Mouse (Mus musculus) adrenal gland, adult 10 weeks (tissue): ENCODE results near the gene Olfr9. TPM values are rescaled to one million over a fixed set of nuclear protein-coding genes. Genes with fewer than 3 reads are reported as not detected.

Source experiments
- polyA plus RNA-seq: library from polyadenylated mRNA; stranded (reverse); fragments of 350-450 nt; fragmentation: Illumina TruSeq; extraction: RNeasy Lipid Tissue Mini Kit (QIAGEN cat#74804); gene quantifications from one replicate; pipeline ENCODE4 v1.2.3, GENCODE M21; 2014; ENCODE audit warnings: low read depth, low replicate concordance

Gene Olfr9
- not detected for polyA plus RNA-seq

DNA sequence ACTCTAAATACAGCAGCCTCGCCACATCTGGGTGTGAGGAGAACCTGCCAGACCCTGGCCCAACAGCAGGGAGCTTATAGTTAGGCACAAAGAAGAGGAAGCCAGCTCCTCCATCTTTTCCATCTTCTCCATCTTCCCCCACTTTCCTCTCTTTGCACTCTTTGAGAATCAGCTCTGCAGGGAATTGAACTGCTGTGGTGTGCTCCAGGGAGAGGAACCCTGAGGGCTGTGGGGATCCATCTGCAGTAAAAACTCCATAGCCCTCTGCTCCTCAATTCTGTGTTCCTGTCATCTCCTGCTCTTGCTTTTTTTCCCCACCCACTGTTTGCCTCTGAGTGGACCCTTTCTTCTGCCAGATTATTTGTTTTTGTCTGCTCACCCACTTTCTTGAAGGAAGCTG lies at the start of gene Olfr9:
TSS of gene Olfr9 (plus strand) at position 301 of the 400 bp plus-strand sequence.

DNA sequence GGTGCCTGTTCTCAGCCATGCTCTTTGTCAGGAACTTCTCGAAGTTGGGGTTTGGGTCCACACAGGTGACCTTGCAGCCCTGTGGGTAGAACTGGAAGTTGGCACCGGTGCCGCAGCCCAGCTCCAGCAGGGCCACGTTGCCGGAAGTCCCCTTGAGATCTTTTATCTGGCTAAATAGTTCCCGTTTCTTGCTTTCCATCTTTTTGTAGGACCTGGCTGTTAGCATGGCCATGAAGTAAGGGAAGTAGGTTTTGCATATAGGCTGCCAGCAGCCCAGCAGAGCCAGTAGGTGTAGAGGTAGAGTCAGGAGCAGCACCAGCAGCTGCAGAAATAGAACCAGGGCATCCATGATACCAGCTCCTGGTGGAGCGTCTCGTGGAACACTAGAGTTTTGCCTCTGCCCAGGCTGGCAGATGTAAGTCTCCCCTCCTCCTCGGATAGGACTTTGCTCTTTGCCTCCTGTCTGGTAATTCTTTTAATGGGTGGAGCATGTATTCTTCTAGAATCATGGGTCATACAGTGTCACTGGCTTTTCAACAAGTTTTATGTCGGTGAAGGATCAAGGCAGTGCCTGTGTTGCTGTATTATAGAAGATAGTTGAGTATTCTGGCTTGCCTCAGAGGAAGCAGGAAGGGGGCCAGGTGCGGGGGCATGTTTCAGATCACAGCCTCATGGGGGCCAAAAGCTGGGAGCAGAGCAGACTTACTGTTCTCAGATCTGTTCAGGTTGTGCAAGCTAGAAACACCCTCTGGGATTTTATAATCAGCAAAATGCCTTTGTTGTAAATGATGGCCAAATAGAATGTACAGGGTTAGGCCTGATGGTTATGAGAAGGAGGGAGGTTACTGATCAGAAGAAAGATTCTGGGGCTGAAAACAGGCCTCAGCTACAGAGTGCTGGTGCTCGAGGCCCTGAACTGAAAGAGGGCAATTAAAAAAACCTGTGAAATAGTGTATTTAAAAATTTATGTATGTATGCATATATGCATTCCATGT lies 28.3 kb upstream of the Olfr9 start, which contains the start of gene Mettl7b:
TSS of gene Mettl7b (minus strand) at position 399 of the 995 bp plus-strand sequence.

DNA sequence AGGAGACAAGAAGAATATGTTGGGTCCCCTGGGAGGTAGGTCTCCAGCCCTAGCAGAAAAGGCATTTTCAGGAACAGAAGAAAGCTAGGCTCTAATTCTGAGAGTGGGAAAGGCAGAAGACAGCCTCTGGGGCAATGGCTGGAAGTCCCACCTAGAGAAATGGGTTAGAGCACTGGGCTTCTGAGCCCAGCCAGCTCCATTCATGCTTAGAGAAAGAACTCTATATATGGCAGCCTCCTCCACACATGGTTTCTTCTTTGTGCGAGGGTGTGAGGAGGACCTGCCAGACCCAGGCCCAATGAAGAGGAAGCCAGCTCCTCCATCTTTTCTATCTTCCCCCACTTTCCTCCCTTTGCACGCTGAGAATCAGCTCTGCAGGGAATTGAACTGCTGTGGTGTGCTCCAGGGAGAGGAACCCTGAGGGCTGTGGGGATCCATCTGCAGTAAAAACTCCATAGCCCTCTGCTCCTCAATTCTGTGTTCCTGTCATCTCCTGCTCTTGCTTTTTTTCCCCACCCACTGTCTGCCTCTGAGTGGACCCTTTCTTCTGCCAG lies 21.1 kb downstream of the Olfr9 start, which contains the start of gene Olfr763:
TSS of gene Olfr763 (plus strand) at position 504 of the 554 bp plus-strand sequence.

DNA sequence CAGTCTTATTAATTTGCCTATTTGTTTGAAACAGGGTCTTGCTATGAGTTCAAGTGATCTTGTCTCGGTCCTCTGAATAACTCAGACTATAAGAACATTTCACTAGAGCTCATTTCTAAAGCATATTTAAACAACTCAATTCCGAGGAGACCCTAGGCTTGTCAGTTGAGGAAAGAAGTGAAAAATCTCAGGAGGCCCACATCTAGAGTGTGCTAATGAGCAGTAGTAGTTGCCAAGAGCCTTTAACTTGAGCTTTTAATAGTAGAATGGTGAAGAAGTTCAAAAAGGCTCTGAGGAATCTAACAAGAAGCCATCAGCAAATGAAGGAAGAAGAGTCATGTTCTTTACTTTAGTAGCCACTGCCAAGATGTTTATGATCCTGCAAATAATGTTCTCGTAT lies 50.6 kb downstream of the Olfr9 start, which contains the start of gene Olfr764-ps1:
TSS of gene Olfr764-ps1 (minus strand) at position 101 of the 400 bp plus-strand sequence.

Other genes with a start within 250 kb of the Olfr9 start
- 9.4 TPM for gene Dgka, start 244.6 kb upstream of the Olfr9 start, polyA plus RNA-seq
- gene Pym1, start 241.5 kb upstream of the Olfr9 start, polyA plus RNA-seq = 0.93 TPM
- 56.4 TPM for gene Mmp19, start 198.5 kb upstream of the Olfr9 start, polyA plus RNA-seq
- gene Dnajc14, start 185.4 kb upstream of the Olfr9 start, polyA plus RNA-seq = 46.9 TPM
- 4.3 TPM for gene Tmem198b, start 185.1 kb upstream of the Olfr9 start, polyA plus RNA-seq
- gene Sarnp, start 172.1 kb upstream of the Olfr9 start, polyA plus RNA-seq = 390 TPM
- gene Ormdl2, start 167.8 kb upstream of the Olfr9 start, polyA plus RNA-seq = 145 TPM
- gene Gdf11, start 97.7 kb upstream of the Olfr9 start, polyA plus RNA-seq = 2.2 TPM
- 432 TPM for gene Cd63, start 88.4 kb upstream of the Olfr9 start, polyA plus RNA-seq
- 3.8 TPM for gene Rdh5, start 66.5 kb upstream of the Olfr9 start, polyA plus RNA-seq
- gene Bloc1s1, start 65.4 kb upstream of the Olfr9 start, polyA plus RNA-seq = 12.7 TPM
- 0.35 TPM for gene Itga7, start 55.6 kb upstream of the Olfr9 start, polyA plus RNA-seq
- not detected for gene Mettl7b, start 28.4 kb upstream of the Olfr9 start, polyA plus RNA-seq
- gene Olfr763, start 21.4 kb downstream of the Olfr9 start, polyA plus RNA-seq = not detected
- not detected for gene Olfr764-ps1, start 50.5 kb downstream of the Olfr9 start, polyA plus RNA-seq
- gene Olfr765, start 60.6 kb downstream of the Olfr9 start, polyA plus RNA-seq = not detected
- not detected for gene Olfr766-ps1, start 79.5 kb downstream of the Olfr9 start, polyA plus RNA-seq
- not detected for gene Olfr767, start 93.5 kb downstream of the Olfr9 start, polyA plus RNA-seq
- gene Olfr768, start 109.9 kb downstream of the Olfr9 start, polyA plus RNA-seq = not detected
- not detected for gene Olfr769, start 128.4 kb downstream of the Olfr9 start, polyA plus RNA-seq
- gene Olfr770, start 149.6 kb downstream of the Olfr9 start, polyA plus RNA-seq = not detected
- gene Olfr771, start 175.3 kb downstream of the Olfr9 start, polyA plus RNA-seq = not detected
- gene Olfr772, start 188.5 kb downstream of the Olfr9 start, polyA plus RNA-seq = not detected
- not detected for gene Olfr773, start 198.0 kb downstream of the Olfr9 start, polyA plus RNA-seq
- not detected for gene Olfr774, start 246.8 kb downstream of the Olfr9 start, polyA plus RNA-seq